Mouse (Mus musculus): Measurements from ENCODE around the gene Steap2.

The Steap2 gene

GRCm38 (mm10) chr5:5664371-5664926, 29.9 kb downstream of the Steap2 start:
- no peak for DNase-seq (ENCODE audit: low read depth, low spot score)

DNA sequence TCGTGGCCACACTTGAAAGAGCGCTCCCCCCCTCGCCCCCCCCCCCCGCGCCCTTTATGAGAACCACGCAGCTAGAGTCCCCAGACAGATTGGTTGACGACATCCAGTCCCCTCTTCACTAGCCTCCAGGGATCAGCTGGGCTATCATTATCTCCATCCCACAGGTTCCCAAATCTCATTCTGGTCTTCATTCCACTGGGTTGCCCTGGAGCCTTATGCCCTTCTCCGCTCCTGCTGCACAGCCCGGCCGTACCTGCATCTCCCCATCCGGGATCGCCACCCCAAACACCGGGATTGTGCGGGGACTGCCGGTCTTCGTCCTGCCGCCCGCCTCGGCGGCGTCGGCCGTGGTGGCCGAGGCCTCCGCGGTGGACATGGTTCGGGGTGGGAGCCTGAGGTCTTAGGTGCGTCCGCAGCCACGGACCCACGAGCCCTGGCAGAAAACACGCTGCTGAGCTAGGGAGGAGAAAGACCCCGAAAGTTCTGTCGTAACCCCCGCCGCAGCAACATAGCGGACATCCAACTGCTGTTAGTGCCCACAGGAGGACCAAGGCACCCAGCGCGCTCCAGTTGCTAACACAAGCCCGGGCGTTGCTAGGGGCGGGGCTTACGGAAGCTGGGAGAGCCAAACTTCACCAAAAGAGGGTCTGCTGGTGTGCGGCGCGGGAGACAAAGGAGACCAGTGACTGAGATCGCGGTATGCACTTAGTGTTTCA, 30.6 kb downstream of the Steap2 start, which contains the start of gene Cfap69:
Gene Cfap69, minus strand, starts transcription at position 585 of the 716 bp plus-strand sequence.
- no peak for DNase-seq (ENCODE audit: low read depth, low spot score)

DNA sequence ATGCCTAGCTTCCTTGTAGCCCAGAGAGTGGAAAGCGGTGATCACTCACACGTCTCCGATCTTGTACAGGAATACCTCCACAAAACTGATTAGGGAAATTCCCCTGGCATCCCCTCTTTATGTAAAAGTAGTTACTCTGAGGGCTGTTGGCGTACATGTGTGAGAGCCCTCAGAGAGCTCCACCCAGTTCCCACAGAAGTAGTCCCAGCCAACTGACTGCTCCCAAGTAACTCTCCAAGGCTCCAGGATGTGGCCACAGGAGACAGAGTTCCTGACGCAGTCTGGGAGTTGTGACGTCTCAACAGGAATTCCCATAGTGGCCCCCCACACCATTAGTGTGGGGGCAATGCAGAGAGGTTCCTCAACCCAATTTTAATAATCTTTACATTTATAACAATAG, 31.3 kb downstream of the Steap2 start:
- DNase-seq (ENCODE audit: low read depth, low spot score) = no peak

GRCm38 (mm10) chr5:5658680-5659079, 35.7 kb downstream of the Steap2 start:
- no peak for DNase-seq (ENCODE audit: low read depth, low spot score)

DNA sequence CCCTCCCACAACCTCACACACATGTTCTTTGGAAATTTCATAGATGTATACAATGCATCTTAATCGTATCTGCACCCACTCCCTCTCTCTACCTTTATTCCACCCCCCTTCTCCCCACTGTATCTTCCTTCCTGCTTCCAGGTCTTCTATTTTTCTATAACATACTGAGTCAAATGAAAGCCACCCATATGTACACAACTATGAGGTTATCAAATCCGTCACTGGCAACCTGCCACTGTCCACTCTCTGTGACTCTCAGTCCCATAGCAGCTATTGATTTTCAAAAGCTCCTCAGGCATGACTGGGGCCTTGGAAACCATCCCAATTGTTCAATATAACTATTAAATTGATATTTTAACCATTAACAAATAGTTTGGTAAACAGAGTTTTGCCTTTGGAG, 36.4 kb downstream of the Steap2 start:
- DNase-seq (ENCODE audit: low read depth, low spot score) = no peak

DNA sequence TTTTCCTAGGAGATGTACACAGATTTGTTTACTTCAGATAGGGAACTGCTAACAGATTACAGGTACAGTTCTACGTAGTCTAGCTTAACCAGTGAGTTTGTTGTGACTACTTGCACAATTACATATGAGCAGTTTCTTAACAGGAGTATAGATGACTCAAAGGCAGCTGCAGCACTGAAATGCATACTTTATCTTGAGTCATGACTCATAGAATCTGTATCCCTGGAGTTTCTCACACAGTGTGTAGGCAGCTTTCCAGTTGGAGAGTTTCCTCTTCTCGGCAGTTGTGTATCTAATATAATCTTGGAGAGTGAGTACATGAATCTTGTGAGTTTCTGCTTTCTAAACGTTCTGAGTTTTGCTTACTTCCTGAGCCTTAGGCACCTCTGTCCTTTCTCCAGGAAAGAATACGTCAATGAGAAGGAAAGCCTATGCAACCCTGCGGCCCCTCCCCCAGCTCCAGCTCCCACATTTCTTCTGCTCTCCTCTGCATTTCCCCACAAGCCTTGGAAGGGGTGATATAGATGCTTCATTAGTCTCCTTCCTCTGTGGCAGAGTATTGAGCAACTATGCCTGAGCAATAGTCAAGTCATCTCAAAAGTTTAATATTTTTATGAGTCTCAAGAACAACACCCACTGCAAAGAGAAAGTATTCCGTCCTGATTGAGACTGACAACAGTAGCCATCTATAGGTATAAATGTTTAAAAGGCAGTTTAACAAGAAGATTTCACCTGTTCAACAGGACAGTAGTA, 45.4 kb downstream of the Steap2 start:
- DNase-seq (ENCODE audit: low read depth, low spot score) = no peak

DNA sequence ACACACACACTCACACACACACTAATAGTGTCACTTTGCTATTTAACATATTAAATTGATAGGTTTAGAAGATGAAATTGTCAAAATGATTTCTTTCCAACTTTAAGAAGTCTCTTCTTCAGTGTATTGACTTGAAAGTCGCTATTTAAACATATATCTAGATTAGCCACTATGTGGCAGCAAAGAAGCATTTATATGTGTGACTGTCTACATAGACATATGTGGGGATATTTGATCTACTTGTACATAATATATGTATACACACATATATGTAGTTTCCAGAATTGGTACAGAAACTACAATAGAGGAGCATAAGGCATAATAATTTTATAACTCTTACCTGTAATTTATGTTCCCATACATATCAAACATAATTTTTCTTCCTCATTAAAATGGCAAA, 48.2 kb downstream of the Steap2 start:
- DNase-seq (ENCODE audit: low read depth, low spot score) = no peak

- no peak for DNase-seq (ENCODE audit: low read depth, low spot score)
Measured at GRCm38 (mm10) chr5:5638496-5638895, 55.9 kb downstream of the Steap2 start.

- no peak for DNase-seq (ENCODE audit: low read depth, low spot score)
Measured at GRCm38 (mm10) chr5:5625491-5625890, 68.9 kb downstream of the Steap2 start.

DNA sequence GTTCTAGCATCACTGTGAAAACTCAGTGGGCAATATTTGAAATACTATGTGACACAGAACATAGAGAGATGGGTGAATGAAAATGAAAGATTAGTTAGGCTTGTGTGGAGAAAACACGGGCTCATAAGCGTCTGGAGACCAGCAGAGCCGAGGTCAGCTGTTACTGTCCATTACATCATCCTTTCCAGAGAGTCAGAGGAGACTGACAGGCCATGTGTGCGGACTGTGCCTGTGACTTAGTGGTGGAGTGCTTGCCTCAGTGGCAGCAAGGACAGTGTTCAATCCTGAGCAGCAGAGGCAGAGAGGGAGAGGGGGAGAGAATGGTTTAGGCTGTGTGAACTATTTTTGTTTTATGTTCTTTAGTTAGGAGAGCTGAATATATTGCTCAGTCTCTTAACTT, 76.0 kb downstream of the Steap2 start:
- DNase-seq (ENCODE audit: low read depth, low spot score) = no peak

All from CD4-positive, CD25-positive, alpha-beta regulatory T cell, adult 2 months (primary cell).